Mouse (Mus musculus): ENCODE results near the gene P4hb. TPM values are rescaled to one million over a fixed set of nuclear protein-coding genes. Genes with fewer than 3 reads are reported as not detected.

The P4hb gene
- polyA plus RNA-seq, 2 experiments, result 214 to 497 TPM

DNA sequence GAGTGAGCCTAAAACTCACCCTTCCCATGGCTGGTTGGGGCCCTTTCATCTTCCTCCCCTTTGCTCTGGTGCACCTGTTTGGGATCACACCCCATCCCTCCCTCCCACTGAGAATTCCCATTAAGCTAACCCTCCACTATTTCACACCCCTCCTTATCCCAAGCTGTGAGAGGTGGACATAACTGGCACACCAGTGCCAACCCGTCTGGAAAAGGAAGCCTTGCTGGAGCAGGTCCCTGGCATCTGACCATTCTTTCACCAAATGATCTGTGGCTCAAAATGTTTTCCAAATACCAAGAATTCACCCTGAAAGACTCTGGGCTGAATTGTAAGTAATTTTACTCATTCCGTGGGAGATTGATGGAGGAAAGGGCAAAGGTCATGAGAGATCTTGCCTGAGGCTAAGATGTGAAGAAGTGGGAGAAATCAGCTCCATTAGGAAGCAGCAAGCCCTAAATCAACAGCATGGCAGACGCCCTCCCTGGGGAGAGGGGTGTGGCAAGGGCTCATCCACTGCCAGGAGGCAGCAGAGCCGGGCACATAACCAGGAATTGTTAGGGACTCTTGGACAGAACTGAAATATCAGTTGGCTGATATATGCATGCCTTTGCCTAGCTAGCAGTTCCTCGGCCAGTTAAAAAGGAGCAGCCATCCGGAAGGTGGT lies 60.1 kb downstream of the P4hb start:
- DNase-seq (ENCODE audit: low read depth in 3 of 3, low spot score in 3 of 3), result no peak
- no peak for ATAC-seq (ENCODE audit: insufficient read depth)
- Histone ChIP-seq H3K4me1 (replicated peaks; ENCODE audit: control insufficient read depth in 2 of 2, insufficient read depth in 2 of 2, low read length in 1 of 2) (peaks cover 11 to 20% of the 10 kb centered on the region in 2 experiments), H3K9me3 (ENCODE audit: control insufficient read depth, low read length) (no peaks in the 10 kb centered on the region), H3K9ac (replicated peaks) (no peak overlapping the region), H3K27ac (no peak overlapping the region), H3K4me3 (ENCODE audit: insufficient read depth in 1 of 2, low read depth in 2 of 2, low read length in 2 of 2) (no peak overlapping the region), H3K36me3 (replicated peaks; ENCODE audit: control insufficient read depth, insufficient read depth, low read depth) (no peaks in the 10 kb centered on the region), H3K4me2 (ENCODE audit: low read depth) (no peak overlapping the region), H3K27me3 (ENCODE audit: control insufficient read depth, insufficient read depth, low read length) (no peaks in the 10 kb centered on the region)
- 62% methylated on average over 6 of the region's 6 CpGs for WGBS (ENCODE audit: insufficient replicate concordance)
- TF ChIP-seq EP300 (IDR thresholded peaks at IDR 0.05; ENCODE audit: low read depth) (no peak), CTCF (IDR thresholded peaks at IDR 0.05; ENCODE audit: low read depth) (no peak)

DNA sequence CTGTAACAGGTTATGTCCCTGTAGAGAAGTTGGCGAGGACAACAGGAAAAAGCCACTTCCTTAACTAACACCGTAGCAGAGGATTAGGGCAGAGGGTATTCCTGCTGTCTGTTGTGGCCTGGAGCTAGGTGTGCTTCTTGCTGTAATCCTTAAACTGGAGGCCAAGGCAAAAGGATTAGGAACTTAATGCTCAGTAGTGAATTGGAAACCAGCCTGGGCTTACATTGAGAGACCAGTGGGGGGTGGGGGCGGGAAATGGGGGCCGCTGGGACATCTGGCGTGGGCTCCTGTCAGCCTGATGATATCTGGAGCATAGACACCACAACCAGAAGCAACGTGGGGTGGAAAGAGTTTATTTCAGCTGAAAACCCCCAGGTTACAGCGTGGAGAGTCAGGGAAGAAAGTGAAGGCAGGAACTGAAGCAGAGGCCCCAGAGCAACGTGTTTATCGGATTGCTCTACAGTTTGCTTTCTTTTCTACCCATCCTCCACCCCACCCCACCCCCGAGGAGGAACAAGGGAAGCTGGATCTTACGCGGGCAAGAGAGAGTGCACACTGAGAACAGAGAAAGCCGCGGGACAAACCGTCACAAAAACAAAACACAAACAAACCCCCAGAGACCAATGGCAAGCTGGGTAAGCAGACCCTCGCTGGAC lies 62.5 kb downstream of the P4hb start:
- WGBS (ENCODE audit: insufficient replicate concordance), result 2% methylated on average over 16 of the region's 16 CpGs
- peak overlapping the region; percentile 37 to 61 for H3K4me3 ChIP-seq (ENCODE audit: insufficient read depth in 1 of 2, low read depth in 2 of 2, low read length in 2 of 2)
- ATAC-seq (ENCODE audit: insufficient read depth) (peak; percentile 77), DNase-seq (ENCODE audit: low read depth in 3 of 3, low spot score in 3 of 3) (peak in 2 of 3 experiments; percentile 56 to 59)
- H3K4me1 ChIP-seq (replicated peaks; ENCODE audit: control insufficient read depth in 2 of 2, insufficient read depth in 2 of 2, low read length in 1 of 2), result peaks cover 11 to 21% of the 10 kb centered on the region in 2 experiments
- H3K9ac ChIP-seq (replicated peaks), result peak overlapping the region; percentile 78
- TF ChIP-seq CTCF (IDR thresholded peaks at IDR 0.05; ENCODE audit: low read depth), result no peak
- TF ChIP-seq EP300 (IDR thresholded peaks at IDR 0.05; ENCODE audit: low read depth), result no peak; the same call in 1 of the 2 replicates
- H3K27me3 ChIP-seq (ENCODE audit: control insufficient read depth, insufficient read depth, low read length), result no peaks in the 10 kb centered on the region
- peak overlapping the region; percentile 84 for H3K4me2 ChIP-seq (ENCODE audit: low read depth)
- H3K27ac ChIP-seq, result peak overlapping the region; percentile 78
- no peaks in the 10 kb centered on the region for H3K36me3 ChIP-seq (replicated peaks; ENCODE audit: control insufficient read depth, insufficient read depth, low read depth)
- no peaks in the 10 kb centered on the region for H3K9me3 ChIP-seq (ENCODE audit: control insufficient read depth, low read length)

Other genes with a start within 250 kb of the P4hb start
Only the 30 nearest of the 34 such genes appear.
- gene Faap100, start 194.5 kb downstream of the P4hb start, polyA plus RNA-seq (2012; rRNA removed), result 5.3 and 6.3 TPM in 2 replicates
- 4.5 and 5.4 TPM in 2 replicates for gene Faap100, start 194.5 kb downstream of the P4hb start, polyA plus RNA-seq (2014; fragmentation: Nextera tagmentation; extraction: Ambion mirVana)
- 17.9 and 21.1 TPM in 2 replicates for gene Nploc4, start 135.5 kb downstream of the P4hb start, polyA plus RNA-seq (2012; rRNA removed)
- 21.2 and 22.2 TPM in 2 replicates for gene Nploc4, start 135.5 kb downstream of the P4hb start, polyA plus RNA-seq (2014; fragmentation: Nextera tagmentation; extraction: Ambion mirVana)
- gene Tspan10, start 130.6 kb downstream of the P4hb start, polyA plus RNA-seq (2012; rRNA removed), result not detected in 2 replicates
- gene Tspan10, start 130.6 kb downstream of the P4hb start, polyA plus RNA-seq (2014; fragmentation: Nextera tagmentation; extraction: Ambion mirVana), result not detected in 2 replicates
- gene Pde6g, start 119.8 kb downstream of the P4hb start, polyA plus RNA-seq (2012; rRNA removed), result 0.19 and 0.25 TPM in 2 replicates
- gene Pde6g, start 119.8 kb downstream of the P4hb start, polyA plus RNA-seq (2014; fragmentation: Nextera tagmentation; extraction: Ambion mirVana), result 0.15 and 0.23 TPM in 2 replicates
- 5.3 and 5.8 TPM in 2 replicates for gene Oxld1, start 115.2 kb downstream of the P4hb start, polyA plus RNA-seq (2012; rRNA removed)
- 8.0 and 8.4 TPM in 2 replicates for gene Oxld1, start 115.2 kb downstream of the P4hb start, polyA plus RNA-seq (2014; fragmentation: Nextera tagmentation; extraction: Ambion mirVana)
- 13.7 and 15.9 TPM in 2 replicates for gene Ccdc137, start 115.1 kb downstream of the P4hb start, polyA plus RNA-seq (2012; rRNA removed)
- 11.0 and 11.1 TPM in 2 replicates for gene Ccdc137, start 115.1 kb downstream of the P4hb start, polyA plus RNA-seq (2014; fragmentation: Nextera tagmentation; extraction: Ambion mirVana)
- 9.9 and 11.2 TPM in 2 replicates for gene Arl16, start 105.6 kb downstream of the P4hb start, polyA plus RNA-seq (2012; rRNA removed)
- 11.3 and 13.0 TPM in 2 replicates for gene Arl16, start 105.6 kb downstream of the P4hb start, polyA plus RNA-seq (2014; fragmentation: Nextera tagmentation; extraction: Ambion mirVana)
- 64.2 and 78.4 TPM in 2 replicates for gene Mrpl12, start 88.6 kb downstream of the P4hb start, polyA plus RNA-seq (2012; rRNA removed)
- gene Mrpl12, start 88.6 kb downstream of the P4hb start, polyA plus RNA-seq (2014; fragmentation: Nextera tagmentation; extraction: Ambion mirVana), result 127 and 130 TPM in 2 replicates
- 31.5 and 37.4 TPM in 2 replicates for gene Slc25a10, start 81.4 kb downstream of the P4hb start, polyA plus RNA-seq (2012; rRNA removed)
- 35.1 and 38.2 TPM in 2 replicates for gene Slc25a10, start 81.4 kb downstream of the P4hb start, polyA plus RNA-seq (2014; fragmentation: Nextera tagmentation; extraction: Ambion mirVana)
- 19.8 and 22.8 TPM in 2 replicates for gene Gcgr, start 42.6 kb downstream of the P4hb start, polyA plus RNA-seq (2012; rRNA removed)
- 11.6 and 13.4 TPM in 2 replicates for gene Gcgr, start 42.6 kb downstream of the P4hb start, polyA plus RNA-seq (2014; fragmentation: Nextera tagmentation; extraction: Ambion mirVana)
- 30.0 and 36.2 TPM in 2 replicates for gene Mcrip1, start 23.5 kb downstream of the P4hb start, polyA plus RNA-seq (2012; rRNA removed)
- gene Mcrip1, start 23.5 kb downstream of the P4hb start, polyA plus RNA-seq (2014; fragmentation: Nextera tagmentation; extraction: Ambion mirVana), result 41.3 and 43.6 TPM in 2 replicates
- not detected in 2 replicates for gene Ppp1r27, start 22.1 kb downstream of the P4hb start, polyA plus RNA-seq (2012; rRNA removed)
- not detected in 2 replicates for gene Ppp1r27, start 22.1 kb downstream of the P4hb start, polyA plus RNA-seq (2014; fragmentation: Nextera tagmentation; extraction: Ambion mirVana)
- 172 and 176 TPM in 2 replicates for gene Arhgdia, start 8.4 kb upstream of the P4hb start, polyA plus RNA-seq (2012; rRNA removed)
- gene Arhgdia, start 8.4 kb upstream of the P4hb start, polyA plus RNA-seq (2014; fragmentation: Nextera tagmentation; extraction: Ambion mirVana), result 191 and 204 TPM in 2 replicates
- 46.3 and 110 TPM in 2 replicates for gene Alyref, start 25.1 kb upstream of the P4hb start, polyA plus RNA-seq (2012; rRNA removed)
- gene Alyref, start 25.1 kb upstream of the P4hb start, polyA plus RNA-seq (2014; fragmentation: Nextera tagmentation; extraction: Ambion mirVana), result 347 and 349 TPM in 2 replicates
- gene Anapc11, start 25.2 kb upstream of the P4hb start, polyA plus RNA-seq (2012; rRNA removed), result 44.7 and 60.4 TPM in 2 replicates
- gene Anapc11, start 25.2 kb upstream of the P4hb start, polyA plus RNA-seq (2014; fragmentation: Nextera tagmentation; extraction: Ambion mirVana), result 93.5 and 98.7 TPM in 2 replicates
- 5.5 and 12.3 TPM in 2 replicates for gene Npb, start 35.2 kb upstream of the P4hb start, polyA plus RNA-seq (2012; rRNA removed)
- gene Npb, start 35.2 kb upstream of the P4hb start, polyA plus RNA-seq (2014; fragmentation: Nextera tagmentation; extraction: Ambion mirVana), result 11.9 and 14.2 TPM in 2 replicates
- 127 and 135 TPM in 2 replicates for gene Pcyt2, start 44.7 kb upstream of the P4hb start, polyA plus RNA-seq (2012; rRNA removed)
- gene Pcyt2, start 44.7 kb upstream of the P4hb start, polyA plus RNA-seq (2014; fragmentation: Nextera tagmentation; extraction: Ambion mirVana), result 86.2 and 99.6 TPM in 2 replicates
- 27.6 and 30.8 TPM in 2 replicates for gene Sirt7, start 52.0 kb upstream of the P4hb start, polyA plus RNA-seq (2012; rRNA removed)
- 22.0 and 26.3 TPM in 2 replicates for gene Sirt7, start 52.0 kb upstream of the P4hb start, polyA plus RNA-seq (2014; fragmentation: Nextera tagmentation; extraction: Ambion mirVana)
- gene Mafg, start 60.3 kb upstream of the P4hb start, polyA plus RNA-seq (2012; rRNA removed), result 29.5 and 30.9 TPM in 2 replicates
- gene Mafg, start 60.3 kb upstream of the P4hb start, polyA plus RNA-seq (2014; fragmentation: Nextera tagmentation; extraction: Ambion mirVana), result 20.9 and 25.9 TPM in 2 replicates
- gene Pycr1, start 70.5 kb upstream of the P4hb start, polyA plus RNA-seq (2012; rRNA removed), result 4.0 and 4.3 TPM in 2 replicates
- 4.8 and 5.1 TPM in 2 replicates for gene Pycr1, start 70.5 kb upstream of the P4hb start, polyA plus RNA-seq (2014; fragmentation: Nextera tagmentation; extraction: Ambion mirVana)
- 0.07 and 0.13 TPM in 2 replicates for gene Myadml2, start 74.9 kb upstream of the P4hb start, polyA plus RNA-seq (2012; rRNA removed)
- gene Myadml2, start 74.9 kb upstream of the P4hb start, polyA plus RNA-seq (2014; fragmentation: Nextera tagmentation; extraction: Ambion mirVana), result 0.67 and 1.0 TPM in 2 replicates
- gene Notum, start 87.9 kb upstream of the P4hb start, polyA plus RNA-seq (2012; rRNA removed), result 0.18 and 0.30 TPM in 2 replicates
- 0.18 TPM in 1 of 2 replicates, not detected in the other for gene Notum, start 87.9 kb upstream of the P4hb start, polyA plus RNA-seq (2014; fragmentation: Nextera tagmentation; extraction: Ambion mirVana)
- 16.9 and 20.4 TPM in 2 replicates for gene Aspscr1, start 99.7 kb upstream of the P4hb start, polyA plus RNA-seq (2012; rRNA removed)
- 34.6 and 37.5 TPM in 2 replicates for gene Aspscr1, start 99.7 kb upstream of the P4hb start, polyA plus RNA-seq (2014; fragmentation: Nextera tagmentation; extraction: Ambion mirVana)
- gene Cenpx, start 140.5 kb upstream of the P4hb start, polyA plus RNA-seq (2012; rRNA removed), result 64.2 and 78.3 TPM in 2 replicates
- 119 and 128 TPM in 2 replicates for gene Cenpx, start 140.5 kb upstream of the P4hb start, polyA plus RNA-seq (2014; fragmentation: Nextera tagmentation; extraction: Ambion mirVana)
- 6.6 and 9.3 TPM in 2 replicates for gene Lrrc45, start 140.7 kb upstream of the P4hb start, polyA plus RNA-seq (2012; rRNA removed)
- 6.2 and 8.3 TPM in 2 replicates for gene Lrrc45, start 140.7 kb upstream of the P4hb start, polyA plus RNA-seq (2014; fragmentation: Nextera tagmentation; extraction: Ambion mirVana)
- 1.3 and 1.7 TPM in 2 replicates for gene Rac3, start 148.2 kb upstream of the P4hb start, polyA plus RNA-seq (2012; rRNA removed)
- 0.13 TPM in 1 of 2 replicates, not detected in the other for gene Rac3, start 148.2 kb upstream of the P4hb start, polyA plus RNA-seq (2014; fragmentation: Nextera tagmentation; extraction: Ambion mirVana)
- gene Dcxr, start 154.0 kb upstream of the P4hb start, polyA plus RNA-seq (2012; rRNA removed), result 10.4 and 11.3 TPM in 2 replicates
- gene Dcxr, start 154.0 kb upstream of the P4hb start, polyA plus RNA-seq (2014; fragmentation: Nextera tagmentation; extraction: Ambion mirVana), result 15.1 and 17.0 TPM in 2 replicates
- 0.20 TPM in 1 of 2 replicates, not detected in the other for gene Cbr2, start 158.9 kb upstream of the P4hb start, polyA plus RNA-seq (2012; rRNA removed)
- gene Cbr2, start 158.9 kb upstream of the P4hb start, polyA plus RNA-seq (2014; fragmentation: Nextera tagmentation; extraction: Ambion mirVana), result not detected in 2 replicates
- 1.3 and 2.0 TPM in 2 replicates for gene Hmga1b, start 189.5 kb upstream of the P4hb start, polyA plus RNA-seq (2012; rRNA removed)
- 3.8 and 4.3 TPM in 2 replicates for gene Hmga1b, start 189.5 kb upstream of the P4hb start, polyA plus RNA-seq (2014; fragmentation: Nextera tagmentation; extraction: Ambion mirVana)
- 8.6 and 10.2 TPM in 2 replicates for gene Rfng, start 211.0 kb upstream of the P4hb start, polyA plus RNA-seq (2012; rRNA removed)
- gene Rfng, start 211.0 kb upstream of the P4hb start, polyA plus RNA-seq (2014; fragmentation: Nextera tagmentation; extraction: Ambion mirVana), result 5.5 and 9.6 TPM in 2 replicates

All from liver, embryonic 14.5 days (tissue).